Mouse (Mus musculus) right cerebral cortex, adult 2 months (tissue): ENCODE measurements around the gene Rorb.
A peak's percentile ranks its signal among the peaks of the same experiment; 100 is the strongest.

Experiments used
- DNase-seq, 2 experiments: peaks; one replicate each; pipeline ENCODE4 v3.0.0; 2021 to 2022; ENCODE audit warnings: low spot score in 2 of 2

The Rorb gene

DNA sequence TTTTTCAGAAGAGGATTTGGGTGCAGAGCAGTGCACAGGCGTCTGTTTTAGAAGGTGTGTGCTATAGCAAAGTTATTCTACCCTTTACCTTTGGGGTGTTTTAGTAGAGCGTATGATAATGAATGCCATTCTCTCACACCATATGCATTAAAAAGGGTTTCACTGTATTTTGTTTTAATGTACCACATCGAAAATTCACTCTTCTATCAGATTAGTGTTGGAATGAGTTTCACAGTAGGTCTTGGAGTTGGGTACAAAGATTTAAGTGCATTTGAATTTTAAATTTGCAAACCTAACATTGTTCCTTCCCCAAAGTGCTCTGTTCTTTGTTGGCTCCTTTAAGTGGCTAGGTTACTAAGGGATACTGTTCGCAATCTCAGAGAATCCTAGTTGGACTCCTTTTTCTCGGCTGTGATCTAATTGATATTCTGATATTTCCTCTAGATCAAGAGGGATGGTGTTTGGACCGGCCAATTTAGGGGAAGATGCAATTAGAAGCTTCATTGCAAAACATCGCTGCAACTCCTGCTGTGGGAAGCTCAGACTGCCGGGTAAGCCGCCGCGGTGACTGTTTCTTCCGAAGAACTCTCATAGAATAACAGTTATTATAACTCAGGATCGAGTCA is 222.4 kb downstream of the Rorb start:
- DNase-seq = peak; percentile 30 to 53

GRCm38 (mm10) chr19:18887646-18888407 is 223.2 kb downstream of the Rorb start:
- DNase-seq = no peak

- no peak for DNase-seq
Observed at GRCm38 (mm10) chr19:18881162-18881561, 229.8 kb downstream of the Rorb start.
